ENCODE assay signal across 13 mouse cellular contexts in genomic region chr2:150798084-150798483, GRCm38 (mm10).
"Had no signal": no experiment of that assay in that cellular context is flagged by ENCODE, and none has a peak within 500 bp of the region (broad histone marks: within the 10 kb centered on the region; RNA-seq: fewer than 3 reads in every experiment).

No protein-coding gene starts in this region.

- DNase-seq: kidney, postnatal 25 days; layer of hippocampus, adult 9-11 months; liver, embryonic 13.5 days; lung, adult 2 months; lung, postnatal 14 days; lung, postnatal 4 days; midbrain, embryonic 14.5 days; right cerebral cortex, postnatal 4 days; thymus, adult 18-20 months; thymus, postnatal 36 days had no signal

- H3K4me1 ChIP-seq: liver, embryonic 13.5 days had no signal

- H3K9ac ChIP-seq: liver, embryonic 13.5 days had no signal

- H3K4me3 ChIP-seq: layer of hippocampus, adult 2 months; liver, embryonic 13.5 days had no signal

- H3K27me3 ChIP-seq: liver, embryonic 13.5 days had no signal

- H3K27ac ChIP-seq: kidney, postnatal 0 days; layer of hippocampus, adult 2 months; liver, embryonic 13.5 days had no signal

- H3K9me3 ChIP-seq: liver, embryonic 13.5 days had no signal

- H3K4me2 ChIP-seq: liver, embryonic 13.5 days; midbrain, embryonic 11.5 days had no signal
